Mouse (Mus musculus) thymus, adult 2 months (tissue): ENCODE measurements around the gene 1700013G24Rik.

Experiments
- CTCF ChIP-seq: fragments of 200-500 bp; IDR thresholded peaks from 2 replicates; pipeline ENCODE4 v1.5.1; 2012; ENCODE audit warnings: mild to moderate bottlenecking, control low read depth, low read length, moderate library complexity, borderline replicate concordance; ENCODE audit not compliant: control insufficient read depth, poor library complexity, insufficient read depth; ENCODE audit errors: extremely low read depth
- POLR2A ChIP-seq: fragments of 200-500 bp; IDR thresholded peaks from 2 replicates; pipeline ENCODE4 v1.6.1; 2012; ENCODE audit warnings: mild to moderate bottlenecking, low read length, control low read depth, moderate library complexity; ENCODE audit not compliant: control insufficient read depth, poor library complexity, insufficient read depth; ENCODE audit errors: extremely low read depth

- TF ChIP-seq CTCF (no peak), POLR2A (no peak)
These were observed 42.5 kb downstream of the 1700013G24Rik start for GRCm38 (mm10) chr4:137495501-137496100.
